Mouse (Mus musculus): Measurements from ENCODE around the gene Spag5. TPM values are rescaled to one million over a fixed set of nuclear protein-coding genes. Genes with fewer than 3 reads are reported as not detected.

Gene Spag5
- polyA plus RNA-seq, 1 experiment from 2014 or later: 43.3 TPM

GRCm38 (mm10) chr11:78324965-78325364 lies 23.6 kb downstream of the Spag5 start:
- Histone ChIP-seq H3K4me2 (no peak overlapping the region), H3K4me3 (replicated peaks) (no peak overlapping the region), H3K9ac (no peak overlapping the region), H3K4me1 (peaks cover 25% of the 10 kb centered on the region), H3K27me3 (no peaks in the 10 kb centered on the region), H3K9me3 (replicated peaks) (no peaks in the 10 kb centered on the region), H3K27ac (no peak overlapping the region), H3K36me3 (peaks cover 23% of the 10 kb centered on the region)
- no peak for ATAC-seq (replicated peaks; ENCODE audit: low FRiP score)
- 97% methylated on average over 12 of the region's 12 CpGs for WGBS

- no peak for ATAC-seq (replicated peaks; ENCODE audit: low FRiP score)
- Histone ChIP-seq H3K9me3 (replicated peaks) (no peaks in the 10 kb centered on the region), H3K4me2 (no peak overlapping the region), H3K9ac (no peak overlapping the region), H3K36me3 (peaks cover 6% of the 10 kb centered on the region; the same call in 1 of the 2 replicates), H3K27ac (no peak overlapping the region), H3K4me3 (replicated peaks) (no peak overlapping the region), H3K4me1 (peaks cover 21% of the 10 kb centered on the region), H3K27me3 (no peaks in the 10 kb centered on the region)
- 91% methylated on average over 4 of the region's 4 CpGs for whole genome bisulfite sequencing
Measured at GRCm38 (mm10) chr11:78327215-78327614, 25.9 kb downstream of the Spag5 start.

- Histone ChIP-seq H3K27ac (peak within 1 kb of the TSS; percentile 76), H3K4me3 (replicated peaks) (peak within 1 kb of the TSS; percentile 87), H3K4me2 (peak within 1 kb of the TSS; percentile 82), H3K36me3 (peaks cover 12% of the 10 kb centered on the region), H3K9ac (peak within 1 kb of the TSS; percentile 81), H3K27me3 (no peaks in the 10 kb centered on the region), H3K9me3 (replicated peaks) (no peaks in the 10 kb centered on the region), H3K4me1 (peaks cover 14% of the 10 kb centered on the region)
- peak; percentile 96 for ATAC-seq (replicated peaks; ENCODE audit: low FRiP score)
- 12% methylated on average over 37 of the region's 37 CpGs for WGBS
Measured at GRCm38 (mm10) chr11:78327634-78328511, 26.5 kb downstream of the Spag5 start, which contains the start of gene Pigs. Gene Pigs, plus strand, starts transcription at chr11:78328415.

DNA sequence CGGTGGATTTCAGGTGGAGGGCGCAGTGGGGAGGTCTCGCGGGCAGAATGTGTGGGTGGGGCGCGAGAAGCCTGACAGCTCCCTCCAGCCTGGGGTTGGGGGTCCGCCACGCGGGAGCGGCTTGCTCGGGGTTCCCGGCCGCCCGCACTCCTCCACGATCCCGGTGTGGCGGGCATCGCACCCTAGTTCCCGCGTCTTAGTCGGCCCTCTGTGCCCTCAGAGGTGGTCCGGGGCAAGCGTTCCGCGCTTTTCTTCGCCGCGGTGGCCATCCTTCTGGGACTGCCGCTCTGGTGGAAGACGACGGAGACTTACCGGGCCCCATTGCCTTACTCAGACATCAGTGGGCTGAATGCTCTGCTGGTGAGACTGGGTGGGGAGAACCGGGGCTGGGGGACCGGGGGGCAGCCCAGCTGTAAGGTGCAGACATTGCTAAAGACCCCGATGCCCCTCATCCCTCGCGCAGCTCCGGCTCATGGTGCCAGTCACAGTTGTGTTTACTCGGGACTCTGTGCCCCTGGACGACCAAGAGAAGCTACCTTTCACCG lies 27.3 kb downstream of the Spag5 start:
- Histone ChIP-seq H3K4me1 (peaks cover 8% of the 10 kb centered on the region), H3K4me2 (peak overlapping the region; percentile 82), H3K4me3 (replicated peaks) (peak overlapping the region; percentile 87), H3K36me3 (peaks cover 18% of the 10 kb centered on the region), H3K27me3 (no peaks in the 10 kb centered on the region), H3K9me3 (replicated peaks) (no peaks in the 10 kb centered on the region), H3K27ac (0 out of 2 replicates have a peak overlapping the region, but pooled peaks have one; percentile 33), H3K9ac (peak overlapping the region; percentile 81)
- peak; percentile 74 for ATAC-seq (replicated peaks; ENCODE audit: low FRiP score)
- WGBS: under 1% methylated on average over 41 of the region's 41 CpGs

DNA sequence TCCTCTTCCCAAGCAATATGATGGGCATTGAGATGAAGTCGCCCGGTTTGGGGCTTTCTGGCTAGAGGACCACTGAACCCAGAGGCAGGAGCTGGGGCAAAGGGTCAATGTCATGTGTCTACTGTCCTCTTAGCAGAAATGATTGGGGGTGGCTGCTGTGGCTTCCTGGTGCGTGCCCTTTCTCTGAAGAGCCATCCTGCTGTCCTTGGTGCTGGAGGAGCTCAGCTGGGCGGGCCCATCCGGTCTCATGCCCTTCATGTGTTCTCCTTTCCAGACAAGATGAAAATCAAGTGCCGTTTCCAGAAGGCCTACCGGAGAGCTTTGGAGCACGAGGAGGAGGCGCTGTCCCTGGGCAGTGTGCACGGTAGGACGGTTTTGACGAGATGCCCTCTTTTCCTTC lies 31.3 kb downstream of the Spag5 start:
- Histone ChIP-seq H3K4me1 (peaks cover 8% of the 10 kb centered on the region), H3K36me3 (peaks cover 57% of the 10 kb centered on the region), H3K27ac (no peak overlapping the region), H3K4me3 (replicated peaks) (no peak overlapping the region), H3K4me2 (no peak overlapping the region), H3K9ac (no peak overlapping the region), H3K27me3 (no peaks in the 10 kb centered on the region), H3K9me3 (replicated peaks) (no peaks in the 10 kb centered on the region)
- no peak for ATAC-seq (replicated peaks; ENCODE audit: low FRiP score)
- WGBS: 89% methylated on average over 12 of the region's 12 CpGs

GRCm38 (mm10) chr11:78333992-78334391 lies 32.7 kb downstream of the Spag5 start:
- H3K9ac ChIP-seq: no peak overlapping the region
- no peak overlapping the region for H3K4me3 ChIP-seq (replicated peaks)
- peaks cover 4% of the 10 kb centered on the region for H3K4me1 ChIP-seq
- WGBS: 82% methylated on average over 5 of the region's 5 CpGs
- no peak overlapping the region for H3K27ac ChIP-seq
- no peaks in the 10 kb centered on the region for H3K27me3 ChIP-seq
- H3K4me2 ChIP-seq: no peak overlapping the region
- no peaks in the 10 kb centered on the region for H3K9me3 ChIP-seq (replicated peaks)
- peaks cover 66% of the 10 kb centered on the region for H3K36me3 ChIP-seq
- ATAC-seq (replicated peaks; ENCODE audit: low FRiP score): no peak

DNA sequence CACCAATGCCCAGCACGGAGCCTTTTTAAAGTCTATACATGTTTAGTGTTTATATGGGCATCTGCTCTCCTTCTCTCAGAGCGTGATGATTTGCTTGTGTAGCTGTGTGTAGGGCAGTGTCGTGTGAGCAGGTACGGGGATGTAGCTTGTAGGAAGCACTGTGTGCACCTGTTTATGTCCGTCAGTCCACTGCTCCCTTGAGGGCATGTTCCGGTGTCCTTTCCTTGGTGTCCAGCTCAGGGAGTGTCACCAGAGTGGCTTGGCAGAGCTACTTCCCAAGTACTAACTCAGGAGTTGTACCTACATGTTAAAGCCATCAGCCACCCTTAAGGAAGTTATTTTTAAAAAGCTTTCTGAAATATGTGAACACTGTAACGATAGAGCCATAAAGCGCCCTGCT lies 35.7 kb downstream of the Spag5 start:
- no peak for ATAC-seq (replicated peaks; ENCODE audit: low FRiP score)
- no peak overlapping the region for H3K27ac ChIP-seq
- H3K4me3 ChIP-seq (replicated peaks): no peak overlapping the region
- H3K4me1 ChIP-seq: no peaks in the 10 kb centered on the region
- H3K27me3 ChIP-seq: no peaks in the 10 kb centered on the region
- no peak overlapping the region for H3K4me2 ChIP-seq
- 94% methylated on average over 8 of the region's 8 CpGs for WGBS
- H3K9me3 ChIP-seq (replicated peaks): no peaks in the 10 kb centered on the region
- peaks cover 84% of the 10 kb centered on the region for H3K36me3 ChIP-seq
- no peak overlapping the region for H3K9ac ChIP-seq

DNA sequence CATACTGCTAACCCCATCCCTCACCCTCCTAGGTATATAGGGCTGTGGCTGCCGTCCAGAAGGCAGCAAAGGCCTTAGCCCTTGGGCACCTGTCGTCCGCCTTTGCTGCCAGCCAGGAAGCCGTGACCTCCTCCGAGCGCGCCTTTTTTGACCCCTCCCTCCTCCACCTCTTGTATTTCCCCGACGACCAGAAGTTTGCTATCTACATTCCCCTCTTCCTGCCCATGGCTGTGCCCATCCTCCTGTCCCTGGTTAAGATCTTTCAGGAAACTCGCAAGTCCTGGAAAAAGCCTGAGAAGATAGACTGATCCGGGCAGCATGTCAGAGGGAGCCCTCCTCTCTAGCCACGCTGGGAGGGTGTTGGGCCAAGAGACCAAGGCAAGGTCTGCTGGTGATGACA lies 40.4 kb downstream of the Spag5 start:
- Histone ChIP-seq H3K27me3 (no peaks in the 10 kb centered on the region), H3K9me3 (replicated peaks) (no peaks in the 10 kb centered on the region), H3K4me1 (peaks cover 35% of the 10 kb centered on the region), H3K9ac (no peak overlapping the region), H3K4me2 (no peak overlapping the region), H3K27ac (no peak overlapping the region), H3K4me3 (replicated peaks) (no peak overlapping the region), H3K36me3 (peaks cover 40% of the 10 kb centered on the region)
- 74% methylated on average over 12 of the region's 12 CpGs for WGBS
- ATAC-seq (replicated peaks; ENCODE audit: low FRiP score): no peak

DNA sequence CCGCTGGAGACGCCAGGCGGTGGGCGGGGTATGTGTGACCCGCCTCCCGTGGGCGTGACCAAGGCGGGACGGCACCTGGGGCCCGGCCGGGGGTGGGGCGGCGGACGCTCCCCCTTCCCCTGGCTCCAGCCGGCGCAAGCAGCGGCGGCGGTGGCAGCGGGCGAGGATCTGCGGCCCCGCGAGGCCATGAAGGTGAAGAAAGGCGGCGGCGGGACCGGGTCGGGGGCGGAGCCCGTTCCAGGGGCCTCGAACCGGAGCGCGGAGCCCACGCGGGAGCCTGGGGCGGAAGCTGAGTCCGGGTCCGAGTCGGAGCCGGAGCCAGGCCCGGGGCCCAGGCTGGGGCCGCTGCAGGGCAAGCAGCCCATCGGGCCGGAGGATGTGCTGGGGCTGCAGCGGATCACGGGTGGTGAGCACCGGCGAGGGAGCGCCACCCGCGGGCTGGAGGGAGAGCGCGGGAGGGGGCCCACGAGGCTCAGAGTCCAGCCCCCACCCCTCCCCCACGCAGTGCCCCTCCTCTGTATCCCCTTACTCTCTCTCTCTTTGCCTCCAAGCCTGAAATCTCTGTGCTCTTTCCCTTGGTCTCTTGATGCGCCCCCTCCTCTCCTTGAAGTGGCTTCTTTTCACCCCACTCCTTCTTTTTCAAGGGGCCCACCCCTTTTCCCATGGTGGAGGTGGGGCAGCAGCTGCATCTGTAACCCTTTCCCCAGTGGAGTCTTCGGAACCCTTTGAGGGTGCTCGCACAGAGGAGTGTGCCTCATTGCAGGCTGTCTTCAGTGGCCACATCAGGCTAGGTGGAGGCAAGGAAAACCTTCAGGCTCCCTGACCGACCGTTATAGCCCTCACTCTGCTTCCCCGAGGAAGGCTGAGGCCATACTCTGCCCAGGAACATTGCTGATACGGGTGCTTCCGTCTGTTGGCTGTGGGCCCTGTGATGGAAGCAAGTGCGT lies 42.3 kb downstream of the Spag5 start, which contains the start of gene Unc119:
Unc119 (plus strand) TSS at position 102 of the 947 bp plus-strand sequence.
- Histone ChIP-seq H3K27me3 (no peaks in the 10 kb centered on the region), H3K9ac (peak within 1 kb of the TSS; percentile 88), H3K9me3 (replicated peaks) (no peaks in the 10 kb centered on the region), H3K36me3 (peaks cover 33% of the 10 kb centered on the region), H3K4me2 (peak within 1 kb of the TSS; percentile 96), H3K4me1 (peaks cover 38% of the 10 kb centered on the region), H3K27ac (peak within 1 kb of the TSS; percentile 88), H3K4me3 (replicated peaks) (peak within 1 kb of the TSS; percentile 96)
- peak; percentile 84 for ATAC-seq (replicated peaks; ENCODE audit: low FRiP score)
- WGBS: under 1% methylated on average over 60 of the region's 66 CpGs

DNA sequence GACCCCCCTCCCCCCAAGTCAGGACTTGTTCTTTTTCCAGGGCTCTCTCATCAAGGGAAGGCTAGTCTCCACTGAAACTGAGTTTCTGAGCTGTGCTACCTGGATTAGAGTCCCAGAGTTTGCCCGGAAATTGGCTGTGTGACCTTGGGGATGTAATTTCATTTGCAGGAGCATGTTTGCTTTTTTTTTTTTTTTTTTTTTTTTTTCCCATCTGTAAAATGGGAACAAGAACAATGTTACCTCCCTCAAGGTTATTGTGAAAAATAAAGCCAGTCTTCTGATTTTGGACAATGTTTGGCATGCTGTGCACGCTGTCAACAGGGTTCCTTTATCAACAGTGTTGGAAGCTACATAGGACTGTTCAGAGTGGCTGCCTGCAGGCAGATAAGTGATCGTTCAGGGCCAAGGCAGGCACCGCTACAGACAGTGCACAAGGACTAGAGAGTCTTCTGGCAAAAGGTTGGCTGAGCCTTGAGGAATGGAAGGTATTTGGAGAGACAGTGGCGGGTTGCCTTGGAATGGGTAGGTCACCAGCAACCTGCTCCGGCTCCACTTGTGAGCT lies 43.1 kb downstream of the Spag5 start:
- no peaks in the 10 kb centered on the region for H3K9me3 ChIP-seq (replicated peaks)
- peak overlapping the region; percentile 96 for H3K4me3 ChIP-seq (replicated peaks)
- peaks cover 38% of the 10 kb centered on the region for H3K4me1 ChIP-seq
- peak overlapping the region; percentile 88 for H3K27ac ChIP-seq
- H3K36me3 ChIP-seq: peaks cover 28% of the 10 kb centered on the region
- 73% methylated on average over 6 of the region's 6 CpGs for WGBS
- no peak for ATAC-seq (replicated peaks; ENCODE audit: low FRiP score)
- H3K27me3 ChIP-seq: no peaks in the 10 kb centered on the region
- peak overlapping the region; percentile 96 for H3K4me2 ChIP-seq
- H3K9ac ChIP-seq: peak overlapping the region; percentile 88; the same call in 1 of the 2 replicates
